Mouse (Mus musculus) liver, adult 2 months (tissue): ENCODE measurements around the gene Tmbim6.

ENCODE experiments used
- CTCF ChIP-seq: fragments of 200-500 bp; IDR thresholded peaks from 2 replicates; pipeline ENCODE4 v1.5.1; 2011; ENCODE audit warnings: low read depth, low read length, control low read depth
- POLR2A ChIP-seq: fragments of 200-500 bp; IDR thresholded peaks from 2 replicates; pipeline ENCODE4 v1.6.1; 2011; ENCODE audit warnings: low read length, control low read depth; ENCODE audit not compliant: insufficient read depth; ENCODE audit errors: extremely low read depth

DNA sequence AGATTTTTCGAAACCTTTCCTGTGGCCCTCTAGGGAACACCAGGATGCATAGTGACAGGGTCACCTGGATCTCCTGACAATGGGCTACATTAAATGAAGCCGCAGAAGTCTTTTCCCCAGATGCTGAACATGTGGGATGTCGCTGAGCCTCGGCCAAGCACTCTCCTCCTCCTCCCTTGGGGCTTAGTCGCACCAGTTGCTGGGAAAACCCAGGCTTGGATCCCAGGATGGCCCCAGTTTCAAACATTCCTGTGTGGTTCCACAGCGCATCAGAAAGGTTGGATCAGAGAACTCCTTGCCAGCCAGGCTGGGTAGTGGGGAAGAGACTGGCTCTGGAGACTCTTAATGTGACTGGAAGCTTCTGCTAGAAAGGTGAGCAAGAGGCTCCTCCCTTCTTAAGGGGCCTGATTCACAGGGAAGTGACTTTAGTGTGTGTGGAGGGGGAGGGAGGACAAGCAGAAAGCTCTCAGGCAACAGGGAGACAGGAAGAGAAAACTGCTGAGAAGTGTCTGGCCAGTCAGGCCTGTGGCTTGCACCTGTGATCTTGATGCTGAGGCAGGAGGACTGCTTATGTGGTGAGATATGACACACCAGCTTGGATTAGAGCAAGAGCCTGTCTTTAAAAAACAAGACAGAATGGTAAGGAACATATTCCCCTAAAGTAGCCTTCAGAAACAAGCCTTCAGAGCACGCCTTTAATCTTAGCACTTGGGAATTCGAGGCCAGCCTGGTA lies 46.5 kb downstream of the Tmbim6 start:
- no peak for TF ChIP-seq POLR2A
- no peak for TF ChIP-seq CTCF
